Mouse (Mus musculus) spleen, postnatal 36 days (tissue): ENCODE data around the gene Nup93.

ENCODE experiments used
- DNase-seq, 2 experiments: peaks; one replicate each; pipeline ENCODE4 v3.0.0; 2022; ENCODE audit warnings: low spot score in 2 of 2, mixed read lengths in 1 of 2

Nup93 gene

GRCm38 (mm10) chr8:94186542-94186941 lies 27.8 kb upstream of the Nup93 start:
- DNase-seq = peak; percentile 56 to 57

- DNase-seq = no peak
Measured at GRCm38 (mm10) chr8:94187290-94188002, 26.9 kb upstream of the Nup93 start.

DNA sequence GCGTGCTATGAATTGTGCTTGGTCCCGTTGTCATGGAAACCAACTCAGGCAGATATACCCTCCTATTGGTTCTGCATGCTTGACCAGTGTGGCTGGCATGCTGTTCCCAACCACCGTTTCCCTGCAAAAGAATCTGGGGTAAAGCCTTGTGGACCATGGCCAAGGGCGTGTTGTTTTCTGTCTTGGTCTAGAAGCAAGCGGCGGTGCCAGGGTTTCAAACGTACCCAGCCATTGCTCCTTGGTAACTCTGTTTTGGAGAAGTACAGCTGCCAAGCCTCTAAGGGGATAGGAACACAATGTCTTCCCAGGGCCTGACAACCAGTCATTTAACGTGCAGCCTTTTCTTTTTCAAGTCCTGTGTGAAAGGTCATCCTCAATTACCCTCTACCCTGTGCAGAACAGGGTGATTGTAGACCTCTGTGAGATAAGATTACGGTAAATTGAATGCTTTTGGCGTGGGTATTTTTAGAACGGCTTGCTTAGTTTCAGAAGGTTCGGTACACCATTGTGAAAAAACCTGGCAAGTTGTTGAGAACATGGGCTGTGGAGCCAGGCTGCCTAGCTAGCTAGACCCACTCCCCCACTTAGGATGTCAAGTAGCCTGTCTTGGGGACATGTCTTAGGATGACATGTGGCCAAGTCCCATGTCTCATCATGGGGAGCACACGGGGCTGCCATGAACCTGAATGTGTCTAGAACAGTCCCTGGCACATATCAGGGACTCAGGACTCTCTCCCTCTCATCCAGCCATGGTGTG lies 24.9 kb upstream of the Nup93 start:
- no peak for DNase-seq

DNA sequence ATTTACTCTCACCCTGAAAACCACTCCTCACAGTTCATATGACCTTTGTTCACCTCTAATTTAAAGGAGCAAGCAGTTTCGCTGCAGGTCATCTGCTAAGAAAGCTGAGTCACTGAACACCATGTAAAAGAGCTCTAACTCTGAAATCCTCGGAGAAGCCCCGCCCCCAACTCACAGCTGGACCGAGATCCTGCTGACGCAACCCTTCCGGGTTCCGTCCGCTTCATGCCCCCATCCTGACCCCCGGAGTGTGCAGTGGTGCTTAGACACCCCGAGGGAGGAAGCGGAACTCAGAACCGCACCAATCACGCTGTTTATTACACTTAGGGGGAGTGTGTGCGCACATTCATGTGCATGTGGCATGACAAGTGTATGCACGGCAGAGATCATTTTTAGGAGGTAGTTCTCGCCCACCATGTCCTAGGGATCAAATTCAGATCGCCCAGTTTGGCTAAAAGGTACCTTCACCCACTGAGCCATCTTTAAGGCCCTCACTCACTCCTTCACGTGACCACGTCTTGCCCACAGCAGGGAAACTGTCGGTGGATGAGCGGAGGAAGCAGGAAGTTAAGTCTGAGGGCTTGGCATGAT lies 23.2 kb upstream of the Nup93 start:
- peak; percentile 82 to 84 for DNase-seq

GRCm38 (mm10) chr8:94192926-94193325 lies 21.4 kb upstream of the Nup93 start:
- no peak for DNase-seq

GRCm38 (mm10) chr8:94194591-94195223 lies 19.7 kb upstream of the Nup93 start:
- DNase-seq = no peak

DNA sequence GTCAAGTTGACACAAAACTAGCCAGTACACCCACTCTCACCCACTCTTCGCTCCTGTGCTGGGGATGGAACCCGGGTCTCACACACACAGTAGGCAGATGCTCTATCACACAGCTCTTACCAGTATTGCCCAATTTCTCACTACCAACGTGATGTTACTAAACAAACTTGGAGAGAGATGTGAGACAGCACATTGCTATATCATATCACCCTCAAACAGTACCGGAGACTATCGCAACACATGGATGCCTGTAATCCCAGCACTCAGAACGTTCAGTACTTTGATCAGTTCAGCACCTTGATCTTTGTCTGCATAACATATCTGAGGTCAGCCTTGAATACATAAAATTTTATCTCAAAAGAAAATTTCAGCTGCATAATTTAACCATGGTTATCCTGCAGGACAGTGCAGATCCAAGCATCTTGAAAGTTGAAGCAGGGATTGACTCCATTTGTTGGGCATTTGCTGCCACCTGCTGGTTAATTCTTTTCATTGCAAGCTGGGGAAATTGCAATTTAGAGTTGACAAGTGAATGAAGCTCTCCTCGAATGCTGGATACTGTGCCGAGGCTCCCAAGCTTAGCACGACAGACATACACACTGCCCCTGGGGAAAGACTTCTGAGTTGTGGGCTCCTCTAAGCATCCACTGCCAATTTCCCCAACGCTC lies 15.0 kb upstream of the Nup93 start:
- DNase-seq = peak; percentile 29 to 49

GRCm38 (mm10) chr8:94204043-94204442 lies 10.3 kb upstream of the Nup93 start:
- no peak for DNase-seq

- DNase-seq = peak in 1 of 2 experiments; percentile 31
Measured at GRCm38 (mm10) chr8:94205736-94206135, 8.6 kb upstream of the Nup93 start.

DNA sequence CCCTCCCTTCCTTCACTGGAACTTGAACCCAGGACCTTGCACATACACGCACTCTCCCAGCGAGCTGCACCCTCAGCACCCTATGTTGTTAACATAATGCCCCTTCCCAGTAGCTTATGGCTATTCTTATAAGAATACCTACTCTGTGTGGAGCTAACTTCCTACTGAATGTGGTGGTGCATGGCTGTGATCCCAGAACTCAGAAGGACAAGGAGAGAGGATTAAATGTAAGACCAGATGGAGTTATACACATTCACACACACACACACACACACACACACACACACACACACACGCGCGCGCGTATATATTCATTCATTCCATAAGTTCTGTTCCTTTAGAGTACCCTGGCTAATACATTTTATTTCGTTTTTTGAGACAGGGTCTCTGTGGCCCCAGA lies 8.1 kb upstream of the Nup93 start:
- DNase-seq = no peak

GRCm38 (mm10) chr8:94207491-94207890 lies 6.9 kb upstream of the Nup93 start:
- DNase-seq = no peak

GRCm38 (mm10) chr8:94209639-94210038 lies 4.7 kb upstream of the Nup93 start:
- DNase-seq = no peak

GRCm38 (mm10) chr8:94210225-94210624 lies 4.1 kb upstream of the Nup93 start:
- no peak for DNase-seq

DNA sequence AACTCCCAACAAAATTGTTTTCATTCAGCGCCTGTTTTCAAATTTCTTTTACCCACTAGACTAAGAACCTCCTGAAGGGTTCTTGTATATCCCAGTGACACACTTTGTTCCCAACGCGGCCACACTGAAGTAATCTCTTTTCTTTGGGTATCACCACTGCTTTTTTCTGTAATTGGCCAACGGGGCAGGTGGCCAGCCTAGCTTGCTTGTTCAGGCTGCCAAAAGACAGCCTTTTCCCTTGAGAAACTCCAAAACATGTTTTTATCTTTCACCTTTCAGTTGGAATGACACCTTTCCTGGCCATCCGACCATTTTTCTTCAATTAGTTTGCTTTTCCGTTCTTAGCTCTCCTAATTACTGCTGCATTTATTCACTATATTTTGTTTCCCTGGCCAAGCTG lies 545 bp upstream of the Nup93 start:
- DNase-seq = no peak

- no peak for DNase-seq
Measured at GRCm38 (mm10) chr8:94227381-94227939, 13.1 kb downstream of the Nup93 start.

DNA sequence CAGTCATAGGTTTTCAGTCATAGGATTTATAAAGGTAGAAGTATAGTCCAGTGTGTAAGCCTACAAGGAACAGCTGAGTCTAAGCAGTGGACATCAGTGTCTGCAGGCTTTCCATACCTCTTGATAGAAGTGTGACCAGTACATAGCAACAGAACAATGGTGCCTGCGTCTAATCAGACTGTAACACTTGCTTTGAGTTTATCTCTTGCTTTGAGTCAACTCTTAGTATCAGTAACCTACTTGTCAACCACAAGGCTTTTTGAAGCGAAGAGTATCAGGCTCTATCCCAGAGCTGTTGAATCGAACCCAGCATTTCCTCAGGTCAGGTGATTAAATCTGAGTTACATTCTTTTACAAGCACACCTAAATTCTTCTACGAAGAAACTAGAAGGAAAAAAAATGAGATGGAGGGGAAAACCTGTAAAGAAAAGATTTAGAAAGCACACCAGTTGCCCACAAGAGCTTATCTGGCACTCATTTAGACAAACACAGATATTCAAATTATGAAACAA lies 25.9 kb downstream of the Nup93 start:
- no peak for DNase-seq

- no peak for DNase-seq
Measured at GRCm38 (mm10) chr8:94249836-94250435, 35.6 kb downstream of the Nup93 start.

DNA sequence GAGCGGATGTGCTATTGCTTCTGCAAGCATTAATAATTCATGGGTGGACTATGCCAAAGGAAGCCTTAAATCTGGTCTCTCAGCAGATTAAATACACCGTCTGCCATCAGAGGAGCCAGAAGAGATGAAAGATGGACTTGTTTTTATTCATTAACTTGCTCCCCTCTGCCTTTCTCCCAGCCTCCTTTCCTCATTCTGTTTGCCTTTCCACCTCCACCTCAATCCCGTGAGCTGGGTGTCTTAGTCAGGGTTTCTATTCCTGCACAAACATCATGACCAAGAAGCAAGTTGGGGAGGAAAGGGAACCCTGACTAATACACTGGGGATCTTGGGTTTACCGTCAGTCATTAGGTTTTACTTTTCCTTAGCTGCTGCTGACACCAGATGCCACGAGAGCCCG lies 44.5 kb downstream of the Nup93 start:
- DNase-seq = no peak

DNA sequence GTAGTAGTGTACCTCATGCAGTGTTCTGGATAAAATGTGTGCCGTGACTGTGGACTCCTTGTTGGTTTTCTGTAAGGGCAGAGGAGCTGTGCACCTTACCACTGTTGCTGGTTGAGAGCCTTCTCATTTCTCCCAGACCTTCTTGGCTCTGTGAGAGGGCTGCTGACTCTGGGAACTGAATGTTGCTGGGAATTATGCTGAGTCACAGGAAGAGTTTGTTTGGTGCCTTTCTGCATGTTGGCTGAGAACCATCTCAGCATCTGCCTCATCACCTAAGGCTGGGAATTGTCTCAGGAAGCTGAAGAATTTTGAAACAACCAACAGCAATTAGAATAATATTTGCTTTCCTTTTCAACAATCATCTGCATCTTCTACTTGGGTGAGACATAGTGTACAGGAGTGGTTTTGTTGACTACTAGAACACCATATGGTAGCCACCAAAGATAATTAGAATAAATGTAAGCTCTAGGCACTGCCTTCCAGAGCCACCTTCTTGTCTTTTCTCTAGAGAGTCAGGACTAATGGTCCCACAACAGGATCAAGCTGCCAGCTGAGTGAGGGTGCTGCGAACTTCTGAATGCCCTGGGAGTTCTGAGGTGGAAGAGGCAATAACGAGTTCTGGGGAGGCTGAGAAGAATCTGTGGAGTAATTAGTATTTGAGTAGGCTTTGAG lies 48.4 kb downstream of the Nup93 start:
- no peak for DNase-seq
